Mouse (Mus musculus) E14TG2a.4 (cell line): Measurements from ENCODE around the gene Nfya.

Experiments
- CTCF ChIP-seq: conservative IDR thresholded peaks from 2 replicates; pipeline ENCODE4 v1.5.1; 2014; ENCODE audit warnings: low read length
- NANOG ChIP-seq: IDR thresholded peaks from 2 replicates; pipeline ENCODE4 v1.6.1; 2014; ENCODE audit warnings: borderline replicate concordance, low read length, mixed read lengths
- POU5F1 ChIP-seq: IDR thresholded peaks from 2 replicates; pipeline ENCODE4 v1.6.1; 2014; ENCODE audit warnings: low read length, borderline replicate concordance

- no peak for TF ChIP-seq POU5F1
- TF ChIP-seq CTCF: no peak
- no peak for TF ChIP-seq NANOG
These were observed 48.4 kb upstream of the Nfya start for GRCm38 (mm10) chr17:48457971-48458653.
